Mouse (Mus musculus): ENCODE results near the gene BC004004. TPM values are rescaled to one million over a fixed set of nuclear protein-coding genes. Genes with fewer than 3 reads are reported as not detected.

BC004004 gene
- polyA plus RNA-seq, 1 experiment from 2014 or later: 117 TPM

DNA sequence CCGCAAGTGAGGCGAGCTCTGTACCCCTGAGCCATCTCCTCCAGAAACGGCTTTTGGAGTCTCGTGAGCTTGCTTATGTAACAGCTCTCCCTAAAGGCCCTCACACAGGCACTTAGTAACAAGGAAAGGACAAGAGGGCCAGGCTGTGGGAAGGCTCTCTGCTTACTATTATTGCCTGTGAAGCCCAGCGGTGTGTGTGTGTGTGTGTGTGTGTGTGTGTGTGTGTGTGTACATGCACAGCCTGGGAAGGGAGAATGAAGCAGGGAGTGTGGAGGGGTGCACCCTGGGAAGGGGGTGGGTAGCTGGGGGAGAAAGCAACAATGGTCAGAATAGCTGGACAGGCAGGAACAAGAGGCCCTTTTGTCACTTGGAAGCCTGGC is 86.9 kb downstream of the BC004004 start:
- peaks cover 30% of the 10 kb centered on the region for H3K4me1 ChIP-seq (ENCODE audit: control insufficient read depth, insufficient read depth, low read length)
- no peaks in the 10 kb centered on the region for H3K27me3 ChIP-seq (ENCODE audit: control insufficient read depth, insufficient read depth, low read length)
- H3K4me3 ChIP-seq (replicated peaks; ENCODE audit: low read depth, low read length): no peak overlapping the region
- peak overlapping the region; percentile 99 for H3K27ac ChIP-seq (replicated peaks; ENCODE audit: low read depth, low read length)
- ATAC-seq (ENCODE audit: low FRiP score, low TSS enrichment) (peak; percentile 43), DNase-seq (peak; percentile 66)
- WGBS: 9% methylated on average over 5 of the region's 5 CpGs
- no peaks in the 10 kb centered on the region for H3K9me3 ChIP-seq (ENCODE audit: control insufficient read depth, low read length)
- peak overlapping the region; percentile 61 for H3K4me2 ChIP-seq (ENCODE audit: low read length)
- peak overlapping the region; percentile 66 for H3K9ac ChIP-seq (replicated peaks; ENCODE audit: low read length)
- H3K36me3 ChIP-seq (ENCODE audit: control insufficient read depth, insufficient read depth, low read length): no peaks in the 10 kb centered on the region

DNA sequence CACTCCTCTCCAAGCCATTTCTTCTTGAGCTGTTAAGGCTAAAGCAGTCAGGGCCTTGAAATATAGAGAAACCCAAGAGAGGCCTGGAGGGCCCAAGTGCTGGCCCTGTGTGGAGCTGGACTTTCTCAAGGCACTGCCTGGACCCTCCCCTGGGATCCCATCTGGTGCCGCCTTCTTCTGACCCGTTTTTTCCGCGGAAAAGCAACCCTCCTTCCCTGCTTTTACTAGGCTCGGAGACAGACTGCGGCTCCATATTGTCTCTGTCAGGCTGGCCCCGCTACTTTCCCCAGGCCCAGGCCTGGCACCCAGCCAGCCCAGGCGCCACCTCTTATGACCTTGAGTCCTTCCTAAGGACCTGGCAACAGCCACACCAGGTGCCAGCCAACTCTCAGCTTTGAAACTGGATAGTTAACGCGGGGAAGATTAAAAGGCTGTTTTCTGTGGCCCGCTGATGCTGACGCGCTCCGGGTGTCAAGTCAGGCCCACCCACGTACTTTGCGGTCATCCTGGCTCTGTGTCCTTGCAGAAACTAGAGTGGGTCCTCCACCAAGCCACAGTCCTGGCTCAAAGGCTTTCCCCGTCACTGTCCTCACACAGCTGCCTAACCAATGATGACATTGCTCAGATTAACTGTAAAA is 87.4 kb downstream of the BC004004 start:
- ATAC-seq (ENCODE audit: low FRiP score, low TSS enrichment) (peak; percentile 46), DNase-seq (peak; percentile 74)
- Histone ChIP-seq H3K4me2 (ENCODE audit: low read length) (peak overlapping the region; percentile 61), H3K4me1 (ENCODE audit: control insufficient read depth, insufficient read depth, low read length) (peaks cover 30% of the 10 kb centered on the region), H3K9ac (replicated peaks; ENCODE audit: low read length) (peak overlapping the region; percentile 66), H3K27me3 (ENCODE audit: control insufficient read depth, insufficient read depth, low read length) (no peaks in the 10 kb centered on the region), H3K9me3 (ENCODE audit: control insufficient read depth, low read length) (no peaks in the 10 kb centered on the region), H3K27ac (replicated peaks; ENCODE audit: low read depth, low read length) (peak overlapping the region; percentile 99), H3K36me3 (ENCODE audit: control insufficient read depth, insufficient read depth, low read length) (no peaks in the 10 kb centered on the region), H3K4me3 (replicated peaks; ENCODE audit: low read depth, low read length) (peak overlapping the region; percentile 25)
- 5% methylated on average over 17 of the region's 17 CpGs for whole genome bisulfite sequencing

DNA sequence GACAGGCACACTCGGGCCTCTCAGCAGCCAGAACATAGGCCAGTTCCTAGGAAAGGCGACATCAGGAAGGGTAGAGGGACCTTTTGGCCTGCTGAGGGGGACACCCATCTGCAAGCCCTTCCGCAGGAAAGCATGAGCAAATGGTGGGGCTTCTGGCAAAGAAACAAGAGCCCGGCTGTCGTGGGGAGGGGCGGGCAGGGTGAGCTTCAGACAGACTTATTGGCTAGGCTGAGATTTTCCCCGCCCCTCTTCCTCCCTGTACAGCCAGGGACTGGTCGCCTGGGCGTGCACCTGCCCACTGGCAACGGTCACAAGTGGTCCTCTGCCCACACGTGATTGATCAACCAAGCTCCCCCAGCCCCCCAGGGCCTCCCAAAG is 87.9 kb downstream of the BC004004 start:
- Histone ChIP-seq H3K9me3 (ENCODE audit: control insufficient read depth, low read length) (no peaks in the 10 kb centered on the region), H3K4me3 (replicated peaks; ENCODE audit: low read depth, low read length) (peak overlapping the region; percentile 33), H3K9ac (replicated peaks; ENCODE audit: low read length) (peak overlapping the region; percentile 66), H3K27me3 (ENCODE audit: control insufficient read depth, insufficient read depth, low read length) (no peaks in the 10 kb centered on the region), H3K27ac (replicated peaks; ENCODE audit: low read depth, low read length) (peak overlapping the region; percentile 99), H3K4me2 (ENCODE audit: low read length) (peak overlapping the region; percentile 61), H3K36me3 (ENCODE audit: control insufficient read depth, insufficient read depth, low read length) (no peaks in the 10 kb centered on the region), H3K4me1 (ENCODE audit: control insufficient read depth, insufficient read depth, low read length) (peaks cover 30% of the 10 kb centered on the region)
- ATAC-seq (ENCODE audit: low FRiP score, low TSS enrichment): peak; percentile 95
- peak; percentile 94 for DNase-seq
- WGBS: under 1% methylated on average over 11 of the region's 11 CpGs

DNA sequence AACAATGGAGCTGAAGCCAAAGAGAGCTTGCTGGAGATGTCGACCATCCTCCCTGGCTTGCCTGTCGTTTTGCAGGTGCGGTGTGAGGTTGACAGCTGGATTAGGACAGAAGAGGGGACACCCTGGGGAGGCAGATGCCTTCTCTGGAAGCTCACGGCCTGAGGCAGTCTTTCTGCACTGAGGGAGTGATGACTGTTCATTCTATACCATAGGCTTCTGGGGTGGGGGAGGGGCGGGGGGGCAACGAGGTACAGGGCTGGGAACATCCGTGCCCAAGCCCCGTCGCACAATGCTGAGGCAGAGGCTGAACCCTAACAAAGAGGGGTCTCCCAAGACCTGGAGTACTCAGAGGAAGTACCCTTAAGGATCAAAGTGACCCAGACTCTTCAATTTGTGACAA is 88.3 kb downstream of the BC004004 start:
- Histone ChIP-seq H3K27me3 (ENCODE audit: control insufficient read depth, insufficient read depth, low read length) (no peaks in the 10 kb centered on the region), H3K36me3 (ENCODE audit: control insufficient read depth, insufficient read depth, low read length) (no peaks in the 10 kb centered on the region), H3K27ac (replicated peaks; ENCODE audit: low read depth, low read length) (peak overlapping the region; percentile 99), H3K4me1 (ENCODE audit: control insufficient read depth, insufficient read depth, low read length) (peaks cover 30% of the 10 kb centered on the region), H3K4me2 (ENCODE audit: low read length) (peak overlapping the region; percentile 61), H3K9me3 (ENCODE audit: control insufficient read depth, low read length) (no peaks in the 10 kb centered on the region), H3K4me3 (replicated peaks; ENCODE audit: low read depth, low read length) (peak overlapping the region; percentile 33), H3K9ac (replicated peaks; ENCODE audit: low read length) (peak overlapping the region; percentile 66)
- 4% methylated on average over 9 of the region's 9 CpGs for WGBS
- ATAC-seq (ENCODE audit: low FRiP score, low TSS enrichment) (peak; percentile 64), DNase-seq (no peak)

DNA sequence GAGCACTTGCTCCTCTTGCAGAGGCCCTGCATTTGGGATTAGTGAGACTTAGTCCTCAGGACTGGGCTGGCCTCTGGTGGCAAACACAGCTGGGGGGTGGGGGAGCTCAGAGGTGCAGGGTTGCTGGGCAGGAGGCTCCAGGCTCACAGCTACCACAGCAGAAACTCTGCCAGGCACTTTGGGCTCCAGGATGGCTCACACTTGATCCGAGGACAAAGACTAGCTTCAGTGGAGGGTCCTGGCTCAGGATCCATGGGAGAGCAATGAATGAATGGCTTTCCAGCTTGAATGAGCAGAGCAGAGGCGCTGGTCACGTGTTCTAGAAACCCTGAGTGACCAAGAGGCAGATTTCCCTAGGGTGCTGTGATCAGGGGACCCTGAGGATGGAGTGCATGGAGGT is 90.3 kb downstream of the BC004004 start:
- no peak for DNase-seq
- Histone ChIP-seq H3K4me2 (ENCODE audit: low read length) (no peak overlapping the region), H3K4me3 (replicated peaks; ENCODE audit: low read depth, low read length) (no peak overlapping the region), H3K27me3 (ENCODE audit: control insufficient read depth, insufficient read depth, low read length) (no peaks in the 10 kb centered on the region), H3K9ac (replicated peaks; ENCODE audit: low read length) (no peak overlapping the region), H3K4me1 (ENCODE audit: control insufficient read depth, insufficient read depth, low read length) (peaks cover 30% of the 10 kb centered on the region), H3K27ac (replicated peaks; ENCODE audit: low read depth, low read length) (no peak overlapping the region), H3K9me3 (ENCODE audit: control insufficient read depth, low read length) (no peaks in the 10 kb centered on the region), H3K36me3 (ENCODE audit: control insufficient read depth, insufficient read depth, low read length) (no peaks in the 10 kb centered on the region)
- WGBS: 59% methylated on average over 3 of the region's 3 CpGs
- no peak for ATAC-seq (ENCODE audit: low FRiP score, low TSS enrichment)

DNA sequence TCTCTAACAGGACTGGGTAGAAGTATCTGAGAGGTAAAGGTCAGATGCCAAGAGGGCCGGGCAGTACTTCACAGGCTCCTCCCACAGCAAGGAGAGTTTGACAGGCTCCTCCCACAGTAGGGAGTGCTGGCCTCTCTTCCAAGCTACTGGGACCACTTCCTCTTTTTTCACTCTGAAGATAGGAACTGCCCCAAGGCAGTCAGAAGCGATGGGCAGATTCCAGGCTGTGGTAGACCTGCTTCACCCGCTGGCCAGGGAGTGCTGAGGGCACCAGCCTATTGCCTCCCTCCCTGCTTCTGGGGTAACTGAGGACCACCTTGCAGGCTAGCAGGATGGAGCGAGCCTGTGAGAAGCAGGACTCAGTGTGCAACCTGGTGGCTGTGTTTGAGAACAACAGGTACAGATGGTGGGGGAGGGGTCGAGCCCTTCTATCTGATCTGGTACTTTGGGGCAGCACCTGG is 92.2 kb downstream of the BC004004 start, which contains the start of gene Fgd2:
Gene Fgd2, plus strand, starts transcription at position 154 of the 461 bp plus-strand sequence.
- H3K9ac ChIP-seq (replicated peaks; ENCODE audit: low read length): no peak within 1 kb of the TSS
- no peaks in the 10 kb centered on the region for H3K9me3 ChIP-seq (ENCODE audit: control insufficient read depth, low read length)
- DNase-seq (no peak), ATAC-seq (ENCODE audit: low FRiP score, low TSS enrichment) (no peak)
- 29% methylated on average over 5 of the region's 5 CpGs for WGBS
- H3K4me2 ChIP-seq (ENCODE audit: low read length): no peak within 1 kb of the TSS
- no peaks in the 10 kb centered on the region for H3K36me3 ChIP-seq (ENCODE audit: control insufficient read depth, insufficient read depth, low read length)
- H3K27ac ChIP-seq (replicated peaks; ENCODE audit: low read depth, low read length): no peak within 1 kb of the TSS
- H3K4me3 ChIP-seq (replicated peaks; ENCODE audit: low read depth, low read length): no peak within 1 kb of the TSS
- peaks cover 19% of the 10 kb centered on the region for H3K4me1 ChIP-seq (ENCODE audit: control insufficient read depth, insufficient read depth, low read length)
- no peaks in the 10 kb centered on the region for H3K27me3 ChIP-seq (ENCODE audit: control insufficient read depth, insufficient read depth, low read length)

DNA sequence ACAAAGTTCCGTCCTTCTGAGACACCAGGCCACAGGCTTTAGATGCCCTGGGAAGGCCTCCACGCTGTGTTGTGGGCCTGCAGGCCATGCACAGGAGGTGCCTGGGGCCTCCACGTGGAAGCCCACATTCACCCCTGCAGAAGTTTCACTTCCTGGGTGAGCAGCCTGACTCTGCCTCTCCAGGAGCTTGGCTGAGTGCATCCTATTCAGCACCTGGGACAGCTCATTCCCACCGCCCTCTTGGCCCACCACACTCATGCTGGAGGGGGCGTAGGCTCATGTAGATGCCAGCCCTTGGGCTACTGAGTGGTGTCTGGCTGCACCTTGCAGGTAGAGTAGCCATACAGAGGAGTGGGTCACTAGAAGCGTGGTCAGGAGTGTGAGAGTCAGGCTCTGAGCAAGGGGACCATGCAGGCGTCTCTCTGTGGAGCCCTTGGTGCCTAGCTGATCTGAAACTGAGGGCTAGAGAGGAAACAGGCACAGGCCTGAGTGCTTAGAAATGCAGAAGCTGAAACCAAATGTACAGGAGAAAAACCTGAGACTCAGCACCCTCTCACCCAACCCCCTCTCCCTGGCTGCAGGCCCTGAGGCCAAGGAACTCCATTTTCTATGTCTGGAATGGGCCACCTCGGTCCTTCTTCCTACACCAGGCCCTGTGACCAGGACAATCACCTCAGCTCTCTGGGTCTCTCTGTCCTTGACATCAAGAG is 93.5 kb downstream of the BC004004 start:
- 66% methylated on average over 8 of the region's 8 CpGs for WGBS
- no peaks in the 10 kb centered on the region for H3K9me3 ChIP-seq (ENCODE audit: control insufficient read depth, low read length)
- peaks cover 6% of the 10 kb centered on the region for H3K4me1 ChIP-seq (ENCODE audit: control insufficient read depth, insufficient read depth, low read length)
- H3K4me3 ChIP-seq (replicated peaks; ENCODE audit: low read depth, low read length): no peak overlapping the region
- no peak overlapping the region for H3K9ac ChIP-seq (replicated peaks; ENCODE audit: low read length)
- DNase-seq: no peak
- H3K27me3 ChIP-seq (ENCODE audit: control insufficient read depth, insufficient read depth, low read length): no peaks in the 10 kb centered on the region
- no peak overlapping the region for H3K27ac ChIP-seq (replicated peaks; ENCODE audit: low read depth, low read length)
- H3K36me3 ChIP-seq (ENCODE audit: control insufficient read depth, insufficient read depth, low read length): no peaks in the 10 kb centered on the region
- ATAC-seq (ENCODE audit: low FRiP score, low TSS enrichment): no peak
- H3K4me2 ChIP-seq (ENCODE audit: low read length): no peak overlapping the region

DNA sequence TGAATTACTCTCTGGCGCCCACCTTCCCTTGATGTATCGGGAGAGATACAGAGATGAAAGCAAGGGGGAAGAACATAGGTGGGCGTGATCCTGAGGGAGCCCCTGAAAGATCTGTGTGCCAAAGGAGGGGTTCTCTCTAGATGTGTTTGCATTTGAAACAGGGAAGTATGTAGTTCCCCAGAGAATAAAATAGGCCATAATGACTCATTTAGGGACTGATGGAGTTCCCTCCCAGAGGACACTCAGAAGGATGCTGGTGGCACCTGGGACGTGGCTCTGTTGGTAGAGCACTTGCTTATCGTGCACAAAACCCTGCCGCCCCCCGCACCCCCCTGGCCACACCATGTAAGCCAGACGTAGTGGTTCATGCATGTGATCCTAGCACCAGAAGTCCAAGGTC is 94.5 kb downstream of the BC004004 start:
- no peaks in the 10 kb centered on the region for H3K9me3 ChIP-seq (ENCODE audit: control insufficient read depth, low read length)
- H3K9ac ChIP-seq (replicated peaks; ENCODE audit: low read length): no peak overlapping the region
- H3K4me1 ChIP-seq (ENCODE audit: control insufficient read depth, insufficient read depth, low read length): no peaks in the 10 kb centered on the region
- no peaks in the 10 kb centered on the region for H3K36me3 ChIP-seq (ENCODE audit: control insufficient read depth, insufficient read depth, low read length)
- no peak overlapping the region for H3K4me3 ChIP-seq (replicated peaks; ENCODE audit: low read depth, low read length)
- no peak overlapping the region for H3K27ac ChIP-seq (replicated peaks; ENCODE audit: low read depth, low read length)
- no peak for DNase-seq
- ATAC-seq (ENCODE audit: low FRiP score, low TSS enrichment): no peak
- WGBS: 89% methylated on average over 8 of the region's 8 CpGs
- H3K4me2 ChIP-seq (ENCODE audit: low read length): no peak overlapping the region
- H3K27me3 ChIP-seq (ENCODE audit: control insufficient read depth, insufficient read depth, low read length): no peaks in the 10 kb centered on the region
